Mouse (Mus musculus): ENCODE results near the gene Mrm3. TPM values are rescaled to one million over a fixed set of nuclear protein-coding genes. Genes with fewer than 3 reads are reported as not detected.

The Mrm3 gene
- 7.3 and 8.3 TPM in 2 replicates for polyA plus RNA-seq (2012; rRNA removed)

DNA sequence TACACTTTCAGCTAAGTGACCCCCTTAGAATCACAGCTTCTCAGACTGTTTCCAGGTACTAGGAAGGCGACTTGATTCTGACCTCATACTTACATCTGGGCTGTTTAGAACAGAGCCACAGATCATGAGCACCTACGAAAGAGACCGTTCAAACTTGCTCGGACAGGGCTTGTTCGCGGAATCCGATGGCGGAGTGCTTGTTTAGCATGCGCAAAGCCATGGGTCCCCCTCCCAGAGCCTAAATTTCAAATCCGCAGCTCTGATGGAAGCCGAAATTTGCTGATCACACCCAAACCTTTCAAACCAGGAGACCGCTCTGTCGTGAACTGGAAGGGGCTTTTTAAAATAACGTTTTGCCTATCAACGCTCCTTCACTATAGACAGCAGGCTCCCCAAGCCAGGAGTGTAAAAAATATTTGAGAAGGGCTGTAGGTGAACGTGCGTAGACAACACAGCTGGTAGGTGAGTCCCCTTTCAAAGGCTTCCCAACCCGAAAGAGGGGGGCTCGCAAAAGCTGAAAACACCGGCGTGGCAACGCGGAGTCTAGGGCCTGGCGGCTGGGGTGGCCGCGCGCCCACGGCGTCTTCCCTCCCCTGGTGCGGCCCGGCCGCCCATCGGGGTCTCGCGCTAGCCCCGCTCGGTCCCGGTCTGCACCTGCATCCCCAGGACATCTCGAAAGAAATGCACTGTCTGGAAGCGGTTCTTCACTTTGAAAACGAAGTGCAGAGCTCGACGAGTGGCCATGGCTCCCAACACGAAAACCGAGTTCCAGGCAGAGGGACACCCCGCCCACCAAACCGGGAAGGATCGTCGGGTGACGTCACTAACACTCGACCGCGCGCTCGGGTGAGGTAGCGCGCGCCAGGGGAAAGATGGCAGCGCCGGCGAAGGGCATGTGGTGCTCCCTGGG is at the start of gene Mrm3, which contains the start of gene Glod4:
Mrm3 (plus strand) TSS at position 815 of the 910 bp plus-strand sequence.
Glod4 (minus strand) TSS at position 825 of the 910 bp plus-strand sequence.

GRCm38 (mm10) chr11:76217390-76217800 is 26.1 kb upstream of the Mrm3 start, which contains the start of the genes Dbil5 and Gemin4:
TSS of gene Dbil5 (plus strand) at chr11:76217608.
TSS of gene Gemin4 (minus strand) at chr11:76217664.

Other genes starting within 250 kb of the Mrm3 start
- 0.03 TPM in 1 of 2 replicates, not detected in the other for gene 1700016K19Rik, start 243.8 kb upstream of the Mrm3 start, polyA plus RNA-seq (2012; rRNA removed)
- 4.6 and 5.9 TPM in 2 replicates for gene Rflnb, start 215.9 kb upstream of the Mrm3 start, polyA plus RNA-seq (2012; rRNA removed)
- gene Vps53, start 64.1 kb upstream of the Mrm3 start, polyA plus RNA-seq (2012; rRNA removed) = 11.3 and 12.2 TPM in 2 replicates
- gene Fam57a, start 64.0 kb upstream of the Mrm3 start, polyA plus RNA-seq (2012; rRNA removed) = 3.9 and 4.3 TPM in 2 replicates
- gene Dbil5, start 26.1 kb upstream of the Mrm3 start, polyA plus RNA-seq (2012; rRNA removed) = 0.24 and 0.58 TPM in 2 replicates
- 3.9 and 4.7 TPM in 2 replicates for gene Gemin4, start 26.1 kb upstream of the Mrm3 start, polyA plus RNA-seq (2012; rRNA removed)
- gene Glod4, start within 50 bp of the Mrm3 start, polyA plus RNA-seq (2012; rRNA removed) = 20.2 and 20.6 TPM in 2 replicates
- gene Nxn, start 155.4 kb downstream of the Mrm3 start, polyA plus RNA-seq (2012; rRNA removed) = 2.6 TPM in 2 replicates
- 8.6 and 9.3 TPM in 2 replicates for gene Timm22, start 163.2 kb downstream of the Mrm3 start, polyA plus RNA-seq (2012; rRNA removed)

All from liver, embryonic 18 days (tissue).